Mouse (Mus musculus): ENCODE measurements at regions not wholly inside any gene's neighbourhood (a gene's known extent, or its start where the extent isn't known, plus 50 kb on each side); places are given as distances from the start of the nearest gene placed in this dataset.

DNA sequence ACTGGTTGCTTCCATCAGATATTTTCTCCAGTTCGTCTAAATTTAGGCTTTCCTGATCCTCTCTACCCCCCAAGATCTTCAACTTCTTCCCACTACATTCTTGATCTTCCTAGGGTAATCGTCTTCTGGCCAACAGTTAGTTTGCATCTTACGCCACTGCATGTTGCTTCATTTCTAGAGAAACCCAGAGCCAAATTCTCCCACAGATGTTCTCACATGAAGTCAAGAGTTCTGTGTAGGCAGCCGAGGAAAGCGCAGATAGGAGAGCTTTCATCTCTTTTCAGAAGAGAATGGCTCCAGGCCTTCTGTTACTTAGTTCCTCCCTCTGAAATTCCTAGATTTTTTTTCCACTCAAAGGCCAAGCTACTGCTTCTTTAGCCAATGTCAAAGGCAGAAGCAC is 179.9 kb downstream of the Fgf10 start:
- no peak for ATAC-seq

DNA sequence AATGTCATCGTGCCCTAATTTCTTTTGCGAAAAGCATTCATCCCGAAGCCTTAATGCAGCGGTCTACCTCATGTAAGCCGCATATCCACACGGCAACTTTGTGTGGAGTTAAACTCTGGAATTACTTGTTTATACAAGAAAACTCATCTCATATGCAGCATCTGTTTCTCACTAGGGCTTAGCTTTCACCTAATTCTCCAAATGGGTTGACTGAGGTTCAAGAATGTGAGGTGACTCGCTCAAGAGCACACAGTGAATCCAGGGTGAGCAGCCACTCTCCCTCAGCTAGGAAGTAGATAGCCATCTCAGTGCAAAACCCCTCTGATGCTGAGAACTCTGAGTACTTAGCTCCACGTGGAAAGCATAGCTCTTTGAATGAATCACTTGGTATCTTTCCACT is 181.1 kb downstream of the Fgf10 start:
- ATAC-seq: no peak

DNA sequence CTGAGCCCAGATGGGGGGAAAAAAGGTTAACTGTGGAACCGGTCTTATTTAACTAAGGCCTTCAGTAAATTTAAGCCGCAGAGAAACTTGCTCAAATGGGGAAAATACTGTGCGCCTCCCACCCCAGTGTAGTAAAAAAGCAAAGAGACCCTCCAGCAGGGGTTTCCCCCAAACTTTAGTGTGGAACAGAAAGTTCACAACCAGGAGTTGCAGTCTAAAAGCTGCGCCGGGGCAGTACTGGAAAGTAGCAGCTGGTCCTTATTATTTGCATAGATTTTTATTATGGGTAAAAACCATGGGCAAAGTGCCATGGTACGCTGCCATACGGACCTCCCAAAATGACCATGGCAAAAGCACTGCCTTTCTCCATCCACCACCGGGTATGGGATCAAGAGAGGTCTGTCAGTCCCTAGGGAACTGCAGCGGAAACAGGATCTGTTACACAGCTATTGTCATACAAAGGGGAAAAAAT is 216.8 kb downstream of the Fgf10 start:
- ATAC-seq: no peak

DNA sequence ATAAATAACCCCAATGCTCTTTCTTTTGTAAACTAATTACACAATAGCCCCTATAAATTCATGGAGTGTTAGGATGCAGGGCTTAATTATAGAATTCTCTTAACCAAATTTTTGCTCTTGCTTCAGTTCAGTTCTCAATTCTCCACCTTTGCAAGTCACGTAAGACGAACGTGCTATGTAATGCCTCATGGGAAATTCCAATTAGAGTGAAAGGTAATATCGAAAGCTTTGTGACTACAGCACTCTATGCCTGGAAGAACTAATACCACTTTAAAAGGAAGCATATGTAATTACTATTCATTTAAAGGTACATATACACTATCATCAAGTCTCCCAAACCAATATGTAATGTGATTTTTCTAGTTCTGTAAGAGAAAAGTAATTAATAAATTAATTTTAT is 225.5 kb downstream of the Fgf10 start:
- ATAC-seq: no peak

DNA sequence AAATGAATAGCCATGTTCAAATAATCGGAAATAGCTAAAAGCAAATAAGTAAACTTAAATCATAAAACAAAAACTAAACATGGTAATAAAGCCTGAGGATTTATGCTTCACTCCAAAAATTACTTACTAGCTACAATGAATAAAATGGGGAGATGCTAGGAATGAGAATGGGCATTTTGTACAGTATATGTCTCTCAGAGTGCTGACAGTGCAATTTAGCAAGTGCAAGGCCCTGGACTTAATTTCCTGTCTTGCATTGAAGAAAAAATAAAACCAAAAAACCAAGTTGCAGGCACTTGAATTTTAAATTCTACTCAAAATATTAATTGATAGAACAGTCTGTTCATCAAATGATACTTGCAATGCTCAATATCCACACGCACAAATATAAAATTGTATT is 232.4 kb downstream of the Fgf10 start:
- ATAC-seq: no peak

DNA sequence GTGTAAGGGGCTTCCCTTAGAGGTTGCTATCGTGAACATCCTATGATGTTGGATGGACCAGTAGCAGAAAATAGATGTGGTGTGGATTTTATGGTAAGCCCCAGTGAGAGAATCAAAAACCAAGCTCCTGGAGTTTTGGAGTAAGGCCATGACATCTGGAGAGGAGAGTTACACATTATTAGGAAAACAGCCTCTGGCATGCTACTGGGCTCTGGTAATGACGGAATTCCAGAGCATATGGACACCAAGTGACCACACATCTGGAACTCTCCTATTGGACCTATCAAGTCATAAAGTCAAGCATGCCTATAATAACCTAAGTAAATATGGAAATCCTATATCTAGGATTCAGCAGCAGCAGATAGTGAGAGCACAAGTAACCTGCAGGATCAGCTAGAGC is 240.8 kb downstream of the Fgf10 start:
- no peak for ATAC-seq

DNA sequence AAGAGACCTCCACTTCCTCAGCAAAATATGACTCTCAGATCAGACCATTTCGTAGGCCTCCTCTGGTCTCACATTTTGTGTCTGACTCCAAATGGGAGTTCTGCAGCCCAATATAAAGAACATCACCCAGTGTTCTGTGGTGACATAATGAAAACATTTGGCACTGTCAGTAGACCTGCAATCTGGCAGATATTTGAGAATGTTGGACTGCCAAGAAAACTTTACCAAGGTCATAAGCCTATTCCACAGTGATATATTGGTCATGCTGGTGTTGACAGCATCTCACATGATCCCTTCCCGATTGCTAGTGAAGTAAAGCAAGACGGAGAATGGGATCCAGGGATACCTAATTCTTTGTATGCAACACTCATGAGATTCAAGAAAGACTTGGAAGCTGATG is 271.2 kb downstream of the Fgf10 start:
- no peak for ATAC-seq

DNA sequence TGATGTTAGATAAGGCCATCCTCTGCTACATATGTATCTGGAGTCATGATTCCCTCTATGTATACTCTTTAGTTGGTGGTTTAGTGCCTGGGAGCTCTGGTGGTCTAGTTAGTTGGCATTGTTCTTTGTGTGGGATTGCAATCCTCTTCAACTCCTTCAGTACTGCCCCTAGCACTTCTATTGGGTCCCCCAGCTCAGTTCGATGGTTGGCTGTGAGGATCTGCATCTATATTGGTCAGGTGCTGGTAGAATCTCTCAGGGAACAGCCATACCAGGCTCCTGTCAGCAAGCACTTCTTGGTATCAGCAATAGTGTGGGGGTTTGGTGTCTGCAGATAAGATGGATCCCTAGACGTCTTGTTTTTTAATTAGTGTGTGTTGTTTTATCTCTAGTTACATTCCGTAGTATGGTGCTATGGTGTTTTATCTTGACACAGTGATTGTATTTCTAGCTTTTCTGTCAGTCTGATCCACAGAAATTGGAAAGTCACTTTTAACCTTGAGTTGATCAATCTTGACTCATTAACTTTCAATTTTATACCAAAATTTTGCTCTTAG is 296.6 kb downstream of the Fgf10 start:
- no peak for ATAC-seq

DNA sequence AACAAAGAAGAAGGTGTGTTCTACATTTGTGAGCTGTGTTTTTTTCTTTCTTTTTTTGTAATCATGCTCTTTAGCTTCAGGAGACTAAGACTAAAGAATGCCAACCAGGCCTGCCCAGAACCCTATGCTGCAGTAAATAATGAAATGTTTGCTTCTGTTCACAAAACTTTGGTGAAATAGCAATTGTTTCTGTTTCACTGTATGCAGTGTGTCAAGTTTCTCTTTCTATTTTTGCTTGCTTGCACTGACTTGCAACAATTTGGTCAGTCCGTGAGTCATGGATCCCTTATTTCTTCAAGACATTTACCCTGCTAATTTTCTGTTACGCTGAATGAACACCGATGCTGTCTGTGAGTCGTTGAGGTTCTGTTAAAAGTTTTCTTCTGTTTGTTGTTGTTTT is 298.1 kb downstream of the Fgf10 start:
- no peak for ATAC-seq

DNA sequence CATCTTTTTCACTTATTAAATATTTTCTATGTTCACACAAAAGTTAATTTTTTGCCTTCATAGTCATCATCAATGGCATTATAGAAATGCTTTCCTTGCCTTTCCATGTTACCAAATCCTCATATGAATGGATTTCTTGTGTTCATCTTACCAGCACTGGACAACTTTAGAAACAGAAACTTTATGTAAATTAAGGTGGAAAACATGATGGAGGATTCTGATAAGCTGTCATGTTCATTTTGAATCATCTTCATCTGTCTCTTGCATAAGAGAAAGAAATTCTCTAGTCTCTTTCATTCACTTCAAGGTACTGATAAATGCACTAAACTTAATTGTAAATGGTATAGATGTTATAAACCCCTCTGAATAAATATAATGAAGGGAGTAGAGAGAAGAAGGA is 305.4 kb downstream of the Fgf10 start:
- no peak for ATAC-seq

DNA sequence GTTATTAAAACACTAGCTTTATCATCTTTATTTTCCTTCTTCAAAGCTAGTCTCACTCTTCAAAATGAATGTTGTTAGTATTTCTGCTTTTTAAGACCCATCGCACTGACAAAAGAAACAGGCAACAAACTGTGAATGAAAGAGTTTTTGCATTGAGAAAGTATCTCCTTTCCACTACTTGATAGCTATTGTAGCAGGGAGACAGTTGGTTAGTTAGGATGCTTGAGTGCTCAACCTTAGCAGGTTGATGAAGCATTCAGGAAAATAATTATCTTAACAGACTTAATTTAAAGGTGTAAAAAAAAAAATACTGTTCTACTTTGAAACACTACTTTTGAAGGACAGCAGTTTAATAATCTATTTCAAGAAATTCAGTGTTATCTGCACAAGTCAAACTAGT is 305.9 kb downstream of the Fgf10 start:
- ATAC-seq: no peak

DNA sequence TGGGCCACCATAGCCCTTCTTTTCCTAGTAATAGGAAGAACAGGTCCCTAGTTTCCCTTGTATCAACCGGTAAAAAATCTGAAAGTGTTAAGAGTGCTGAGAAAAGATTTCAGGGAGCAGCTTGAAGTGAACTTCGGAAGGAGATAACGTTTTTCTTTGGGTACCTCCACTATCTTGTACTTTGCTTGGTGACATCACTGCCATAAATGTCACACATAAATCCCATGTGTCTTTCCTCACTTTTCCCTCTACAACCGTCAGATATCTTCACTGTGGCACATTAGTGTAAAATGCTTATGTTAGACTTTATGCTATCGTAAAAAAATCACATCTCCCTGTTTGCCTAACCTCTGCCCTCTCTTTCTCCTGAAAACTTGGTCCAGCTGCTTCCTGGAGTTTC is 309.9 kb downstream of the Fgf10 start:
- no peak for ATAC-seq

DNA sequence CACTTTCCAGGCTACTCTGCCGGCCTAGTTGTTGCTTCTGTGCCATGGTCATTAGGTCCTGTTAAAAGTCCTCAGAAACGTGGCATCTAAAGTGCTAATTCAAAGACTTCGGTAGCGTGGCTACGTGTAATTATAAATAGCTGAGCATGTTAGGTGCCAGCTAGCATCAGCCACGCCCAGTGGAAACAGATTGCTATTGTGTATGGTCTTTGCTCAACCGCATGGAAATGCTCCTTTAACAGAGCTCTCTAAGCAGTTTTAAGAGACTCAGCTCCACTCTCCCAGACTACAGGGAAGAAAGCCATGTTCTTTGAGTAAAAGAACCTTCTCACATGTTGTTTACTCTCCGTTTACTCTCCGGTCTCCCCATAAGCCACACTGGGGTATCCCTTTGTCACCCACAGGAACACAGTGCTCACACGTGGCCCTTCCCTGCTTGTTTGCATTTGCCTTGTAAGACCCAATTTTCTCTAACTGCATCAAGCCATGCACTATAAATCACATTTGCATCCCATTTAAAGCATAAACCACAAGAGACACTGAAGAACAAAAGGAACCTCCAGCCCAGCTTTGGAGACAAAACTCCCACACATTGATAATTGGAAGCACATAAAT is 311.7 kb downstream of the Fgf10 start:
- ATAC-seq: no peak

DNA sequence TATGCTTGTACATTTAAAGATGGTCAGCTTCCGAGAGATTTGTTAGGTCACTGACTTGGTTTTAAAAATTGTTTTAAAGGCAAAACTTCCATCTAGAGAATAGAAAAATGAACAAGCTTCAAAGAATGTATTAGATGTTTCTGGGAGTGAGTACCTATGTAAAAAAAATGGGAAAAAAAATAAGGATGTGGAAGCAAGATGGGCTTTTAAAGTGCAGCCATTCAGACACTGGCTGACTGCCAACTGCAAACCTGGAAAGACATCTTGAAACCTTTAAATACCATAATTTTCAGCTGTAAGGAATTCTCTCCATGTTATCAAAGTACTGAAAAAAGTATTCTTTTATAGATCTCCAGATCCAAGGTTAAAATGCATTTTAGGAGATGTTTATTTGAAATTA is 315.7 kb downstream of the Fgf10 start:
- no peak for ATAC-seq

DNA sequence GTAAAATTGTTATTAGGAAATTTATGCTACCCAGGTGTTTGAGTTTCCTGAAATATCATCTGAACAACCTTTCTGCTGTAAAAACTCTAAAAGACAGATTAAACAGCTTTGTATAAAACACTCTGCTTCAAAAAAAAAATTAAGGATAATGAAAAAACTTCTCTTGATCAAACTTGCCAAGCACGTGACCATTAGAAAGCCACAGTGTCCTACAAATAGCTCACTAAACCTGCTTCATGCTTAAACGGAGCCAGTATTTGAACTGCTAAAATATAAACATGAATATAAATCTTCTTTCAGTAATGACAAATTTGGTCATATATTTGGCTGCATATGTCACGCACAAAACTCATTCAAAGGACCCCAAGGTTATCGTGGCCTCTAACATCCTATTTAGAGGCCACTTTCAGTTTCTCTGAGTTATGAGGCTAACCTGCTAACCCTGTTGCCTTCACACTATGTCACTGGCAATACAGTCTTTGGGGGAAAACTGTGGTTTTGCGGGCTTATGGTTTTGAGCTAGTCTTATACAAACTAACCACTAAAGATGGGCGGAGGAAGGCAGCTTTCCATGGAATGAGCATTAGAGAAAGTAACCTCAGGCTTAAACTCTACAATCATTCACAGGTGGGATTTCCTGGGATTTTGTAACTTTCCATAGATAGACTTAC is 355.8 kb downstream of the Fgf10 start:
- no peak for ATAC-seq

DNA sequence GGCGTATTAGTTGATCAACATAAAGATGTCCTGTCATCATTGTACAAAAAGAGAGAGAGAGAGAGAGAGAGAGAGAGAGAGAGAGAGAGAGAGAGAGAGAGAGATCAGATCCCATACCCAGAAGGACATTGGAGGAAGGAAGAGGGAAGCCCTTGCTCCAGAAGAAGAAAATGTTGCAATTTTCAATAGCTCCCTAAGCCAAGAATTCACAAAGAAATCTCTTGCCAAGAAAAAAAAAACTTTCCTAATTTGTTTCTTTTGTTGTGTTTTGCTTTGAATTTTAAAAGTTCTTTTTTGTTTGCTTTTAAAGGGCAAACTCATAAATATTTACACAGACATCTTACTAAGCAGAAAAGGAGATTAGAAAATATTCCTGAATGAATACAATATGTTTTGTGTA is 370.0 kb downstream of the Fgf10 start:
- ATAC-seq: no peak

DNA sequence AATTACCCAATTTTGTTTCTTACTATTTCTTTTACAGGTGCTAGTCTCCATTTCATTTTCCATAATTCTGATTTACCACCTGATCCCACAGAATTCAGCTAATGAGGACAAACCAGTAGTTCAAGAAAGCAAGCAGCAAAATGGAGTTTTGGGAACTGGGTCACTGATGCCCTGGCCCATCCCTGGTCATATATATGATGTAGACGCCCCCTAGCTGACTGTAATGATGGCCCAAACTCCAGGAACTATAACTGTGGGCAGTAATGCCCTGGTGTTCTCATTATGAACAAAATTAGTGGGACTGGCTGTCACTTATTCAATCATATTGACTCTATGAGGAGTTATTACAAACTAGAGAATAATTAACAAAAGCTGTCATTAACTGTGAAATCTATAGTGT is 375.5 kb downstream of the Fgf10 start:
- no peak for ATAC-seq

DNA sequence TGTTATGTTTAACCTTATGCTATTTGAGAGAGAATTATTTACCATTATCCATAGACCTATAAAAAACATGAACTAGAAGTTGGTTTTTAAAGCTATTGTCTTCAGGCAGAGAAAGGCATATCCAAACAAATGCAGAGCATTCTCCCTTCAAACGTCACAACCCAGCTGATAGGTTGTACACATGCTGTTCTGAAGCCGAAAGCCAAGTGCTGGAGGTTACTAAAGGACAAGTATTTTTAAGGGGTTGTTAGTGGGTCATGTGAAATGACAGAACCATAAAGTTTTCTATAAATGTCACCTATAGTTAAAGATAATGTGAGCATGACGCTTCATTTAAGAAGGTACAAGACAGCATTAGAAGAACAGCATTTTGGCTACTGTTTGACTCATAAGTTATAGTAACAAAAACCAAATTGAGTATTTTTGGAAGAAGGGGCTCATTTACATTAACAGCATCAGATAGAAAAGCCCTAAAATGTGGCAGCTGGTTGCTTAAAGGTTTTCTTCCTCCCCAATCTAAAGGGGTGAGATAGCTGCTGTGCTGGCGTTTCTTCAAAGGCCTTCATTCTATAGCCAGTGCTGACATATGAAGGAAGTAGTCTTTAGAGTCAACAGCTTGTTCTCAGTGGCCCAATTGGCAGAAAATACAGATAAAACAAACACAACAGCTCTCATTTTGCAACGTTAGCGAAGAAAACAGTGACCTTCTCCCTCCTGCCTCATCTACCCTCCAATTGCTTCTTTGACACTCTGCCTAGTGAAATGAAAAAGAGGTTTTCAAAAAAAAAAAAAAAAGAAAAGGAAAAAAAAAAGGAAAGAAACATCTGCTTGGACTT is 359.4 kb upstream of the Paip1 start:
- no peak for ATAC-seq

DNA sequence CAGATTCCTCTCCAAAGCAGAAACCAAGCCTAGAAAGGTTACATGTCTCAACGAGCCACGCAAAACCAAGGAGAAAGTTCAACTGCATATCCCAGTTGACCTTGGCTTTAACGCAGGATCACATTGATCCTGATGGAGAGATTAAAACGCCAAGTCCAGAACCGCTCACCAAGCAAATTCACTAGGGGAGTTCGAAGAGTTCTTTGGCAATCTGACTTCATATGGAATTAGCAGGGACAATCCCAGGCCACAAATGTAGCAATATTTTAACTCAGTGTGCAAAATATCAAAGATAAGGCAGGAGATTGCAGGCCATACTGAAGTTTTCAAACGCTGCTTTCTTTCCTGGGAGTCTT is 358.8 kb upstream of the Paip1 start:
- no peak for ATAC-seq

DNA sequence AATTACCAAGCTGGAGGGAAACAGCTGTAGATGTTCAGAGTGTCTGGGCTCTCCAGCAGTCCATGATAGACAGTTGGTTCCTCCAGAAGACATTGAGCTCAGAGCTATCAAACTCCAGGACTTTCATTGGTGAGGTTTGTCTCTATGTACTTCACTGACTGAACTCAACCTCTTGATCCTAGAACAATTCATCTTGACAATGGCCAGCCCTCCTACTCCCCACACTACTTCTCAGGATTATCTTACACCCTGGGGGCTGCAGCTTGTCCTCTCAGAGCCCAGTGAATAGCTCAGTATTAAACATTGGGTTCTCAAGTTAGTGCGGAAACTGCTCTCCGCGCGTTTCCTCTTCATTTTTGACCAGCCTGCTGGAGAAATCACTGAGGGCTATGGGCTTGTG is 349.2 kb upstream of the Paip1 start:
- no peak for ATAC-seq

DNA sequence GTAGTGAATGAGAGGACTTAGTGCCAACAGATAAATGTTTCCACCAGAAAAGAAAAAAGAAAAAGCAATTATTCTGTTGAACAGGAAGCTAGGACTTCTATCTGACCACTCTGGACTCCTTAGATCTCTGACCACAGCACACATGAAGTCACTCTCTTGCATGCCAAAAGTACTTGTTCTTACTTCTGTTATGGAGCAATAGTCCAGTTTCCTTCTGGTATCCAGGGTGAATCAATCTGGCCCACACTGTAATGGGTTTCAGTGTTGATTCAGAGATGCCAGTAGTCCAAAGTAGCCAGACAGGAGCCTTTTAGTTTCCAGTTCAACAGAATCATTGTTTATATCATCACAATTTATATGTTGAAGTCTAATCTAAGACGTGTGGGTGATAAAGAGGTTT is 346.7 kb upstream of the Paip1 start:
- ATAC-seq: no peak

DNA sequence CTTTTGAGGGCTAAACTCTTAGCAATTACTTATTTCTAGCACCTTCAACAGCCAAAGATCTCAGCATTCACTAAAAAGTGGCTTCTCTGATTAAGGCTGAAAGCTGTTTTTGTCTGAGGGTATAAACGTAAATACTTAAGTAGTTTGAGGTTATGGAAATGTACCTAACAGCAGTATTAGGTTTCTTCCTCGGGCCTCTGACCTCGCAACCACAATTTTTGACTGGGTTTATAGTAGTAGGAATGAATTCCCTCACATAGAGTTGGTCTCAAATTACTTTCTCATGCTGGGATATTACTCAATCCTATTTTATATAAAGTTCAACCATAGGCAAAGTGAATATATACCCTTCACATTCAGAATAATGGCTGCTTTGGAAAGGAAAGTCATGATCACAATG is 310.5 kb upstream of the Paip1 start:
- no peak for ATAC-seq

DNA sequence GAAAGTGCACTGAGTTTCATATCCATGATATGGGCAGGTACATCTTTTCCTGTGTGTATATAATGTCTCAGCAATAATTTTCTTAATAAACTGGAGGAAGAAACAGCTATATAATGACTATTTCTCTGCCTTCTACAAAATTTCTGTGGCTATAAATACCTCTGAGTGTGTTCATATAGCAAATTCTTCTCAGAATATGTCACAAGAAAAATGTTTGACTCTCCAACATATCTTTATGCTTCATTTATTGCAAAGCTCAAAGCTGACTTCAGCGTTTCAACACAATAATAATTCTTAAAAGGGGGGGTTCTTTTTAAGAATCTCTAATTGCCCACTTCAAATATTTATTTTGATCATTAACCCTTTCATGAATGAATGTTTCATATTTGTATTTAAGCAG is 310.0 kb upstream of the Paip1 start:
- no peak for ATAC-seq

DNA sequence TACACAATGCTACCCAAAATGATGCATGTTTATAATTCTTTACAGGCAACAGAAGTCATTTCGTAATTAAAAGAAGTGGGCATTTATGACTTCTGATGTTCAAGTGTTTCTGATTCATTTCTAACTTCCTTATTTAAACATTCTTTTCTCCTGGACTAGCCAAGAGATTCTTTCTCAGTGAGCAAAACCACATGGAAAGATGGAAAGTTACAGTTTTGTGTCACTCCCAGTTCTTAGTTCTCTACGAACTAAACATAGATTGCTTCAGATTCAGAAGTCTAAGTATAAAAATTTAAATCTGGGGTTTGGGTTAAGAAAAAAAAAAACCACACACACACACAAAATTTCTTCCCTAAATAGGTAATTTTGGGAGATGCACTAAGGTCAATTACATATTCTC is 288.0 kb upstream of the Paip1 start:
- no peak for ATAC-seq

Measured in activated CD4-positive, CD25-positive, alpha-beta regulatory T cell, adult 4 months (primary cell).